Mouse (Mus musculus): ENCODE data around the gene Gngt2. TPM values are rescaled to one million over a fixed set of nuclear protein-coding genes. Genes with fewer than 3 reads are reported as not detected.

Gngt2 gene
- total RNA-seq, 2 experiments from 2014 or later = 3.1 to 3.9 TPM

- DNase-seq (ENCODE audit: low spot score in 2 of 2) = peak; percentile 66 to 69
- intact Hi-C loops (cut with DNase I) = loop anchor here (2.0 to 5.0 kb wide), 3 partner anchors 34 to 252 kb away; partner anchors contain the start of genes Atp5g1 and Snf8
Observed at GRCm38 (mm10) chr11:95824877-95825243, 12.2 kb upstream of the Gngt2 start.

GRCm38 (mm10) chr11:95825625-95826024 lies 11.4 kb upstream of the Gngt2 start:
- intact Hi-C loops (cut with DNase I) = loop anchor here (2.0 to 5.0 kb wide), 2 partner anchors 33 to 207 kb away; partner anchors contain the start of gene Snf8
- no peak for DNase-seq (ENCODE audit: low spot score in 2 of 2)

- no peak for DNase-seq (ENCODE audit: low spot score in 2 of 2)
- intact Hi-C loops (cut with DNase I) = loop anchor here (5.0 kb wide), 1 partner anchor 206 kb away; the partner anchor contains the start of gene Snf8
Observed at GRCm38 (mm10) chr11:95826317-95827167, 10.5 kb upstream of the Gngt2 start.

GRCm38 (mm10) chr11:95827168-95827447 lies 9.9 kb upstream of the Gngt2 start:
- no peak for DNase-seq (ENCODE audit: low spot score in 2 of 2)
- intact Hi-C loops (cut with DNase I) = loop anchor here (5.0 kb wide), 1 partner anchor 205 kb away; the partner anchor contains the start of gene Snf8

GRCm38 (mm10) chr11:95827464-95828085 lies 9.4 kb upstream of the Gngt2 start:
- peak; percentile 58 to 65 for DNase-seq (ENCODE audit: low spot score in 2 of 2)
- intact Hi-C loops (cut with DNase I) = loop anchor here (5.0 kb wide), 1 partner anchor 205 kb away; the partner anchor contains the start of gene Snf8

- DNase-seq (ENCODE audit: low spot score in 2 of 2) = no peak
- intact Hi-C loops (cut with DNase I) = loop anchor here (5.0 kb wide), 1 partner anchor 204 kb away; the partner anchor contains the start of gene Snf8
Observed at GRCm38 (mm10) chr11:95828181-95828964, 8.6 kb upstream of the Gngt2 start.

- no peak for DNase-seq (ENCODE audit: low spot score in 2 of 2)
- intact Hi-C loops (cut with DNase I) = loop anchor here (5.0 kb wide), 1 partner anchor 203 kb away; the partner anchor contains the start of gene Snf8
Observed at GRCm38 (mm10) chr11:95829526-95830050, 7.4 kb upstream of the Gngt2 start.

- no peak for DNase-seq (ENCODE audit: low spot score in 2 of 2)
Observed at GRCm38 (mm10) chr11:95830411-95831275, 6.4 kb upstream of the Gngt2 start.

GRCm38 (mm10) chr11:95831276-95831619 lies 5.8 kb upstream of the Gngt2 start:
- intact Hi-C loops (cut with DNase I) = no loop called here

More at GRCm38 (mm10) chr11:95830411-95831275, 6.4 kb upstream of the Gngt2 start:
- intact Hi-C loops (cut with DNase I) = no loop called here

GRCm38 (mm10) chr11:95831641-95832040 lies 5.4 kb upstream of the Gngt2 start:
- no peak for DNase-seq (ENCODE audit: low spot score in 2 of 2)
- intact Hi-C loops (cut with DNase I) = no loop called here

More at GRCm38 (mm10) chr11:95831276-95831619, 5.8 kb upstream of the Gngt2 start:
- DNase-seq (ENCODE audit: low spot score in 2 of 2) = no peak

GRCm38 (mm10) chr11:95832129-95833005 lies 4.6 kb upstream of the Gngt2 start:
- intact Hi-C loops (cut with DNase I) = no loop called here

GRCm38 (mm10) chr11:95833006-95833570 lies 3.9 kb upstream of the Gngt2 start:
- DNase-seq (ENCODE audit: low spot score in 2 of 2) = no peak
- intact Hi-C loops (cut with DNase I) = no loop called here

More at GRCm38 (mm10) chr11:95832129-95833005, 4.6 kb upstream of the Gngt2 start:
- no peak for DNase-seq (ENCODE audit: low spot score in 2 of 2)

GRCm38 (mm10) chr11:95833631-95834142 lies 3.3 kb upstream of the Gngt2 start:
- intact Hi-C loops (cut with DNase I) = no loop called here

GRCm38 (mm10) chr11:95834143-95834667 lies 2.8 kb upstream of the Gngt2 start:
- intact Hi-C loops (cut with DNase I) = no loop called here
- no peak for DNase-seq (ENCODE audit: low spot score in 2 of 2)

More at GRCm38 (mm10) chr11:95833631-95834142, 3.3 kb upstream of the Gngt2 start:
- DNase-seq (ENCODE audit: low spot score in 2 of 2) = no peak

- DNase-seq (ENCODE audit: low spot score in 2 of 2) = no peak
- intact Hi-C loops (cut with DNase I) = no loop called here
Observed at GRCm38 (mm10) chr11:95834742-95835710, 2.0 kb upstream of the Gngt2 start.

- DNase-seq (ENCODE audit: low spot score in 2 of 2) = no peak
Observed at GRCm38 (mm10) chr11:95835832-95836231, 1.2 kb upstream of the Gngt2 start.

More at GRCm38 (mm10) chr11:95835832-95836231, 1.2 kb upstream of the Gngt2 start:
- intact Hi-C loops (cut with DNase I) = no loop called here

All from left cerebral cortex, postnatal 36 days (tissue).